Mouse (Mus musculus) liver, postnatal 0 days (tissue): Measurements from ENCODE around the gene Rapsn.

Experiments
- CTCF ChIP-seq: sonication (generic); IDR thresholded peaks from 2 replicates; pipeline ENCODE4 v1.5.1; 2016; ENCODE audit warnings: antibody characterized with exemption, low read depth
- EP300 ChIP-seq: IDR thresholded peaks from 2 replicates; pipeline ENCODE4 v1.6.1; 2016; ENCODE audit warnings: antibody characterized with exemption, low read depth, mild to moderate bottlenecking

DNA sequence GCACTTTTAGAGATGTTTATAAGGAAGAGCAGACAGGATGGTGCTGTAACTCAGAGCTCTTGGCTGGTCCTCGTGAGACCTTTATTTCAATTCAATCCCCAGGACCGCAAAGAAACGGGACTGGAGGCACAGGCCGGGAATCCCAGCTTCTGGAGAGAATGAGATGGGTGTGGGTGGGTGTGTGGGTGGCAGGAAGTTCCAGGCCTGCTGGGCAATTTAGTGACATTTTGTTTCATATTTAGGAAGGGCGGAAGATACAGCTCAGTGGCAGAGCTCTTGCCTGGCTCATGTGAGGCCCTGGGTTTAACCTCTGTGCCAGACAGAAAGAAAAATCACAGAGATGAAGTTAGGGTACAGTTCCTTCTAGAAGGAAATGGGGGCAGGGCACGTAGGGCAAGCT, 54.8 kb downstream of the Rapsn start:
- no peak for TF ChIP-seq CTCF
- TF ChIP-seq EP300 = no peak
